Mouse (Mus musculus) left cerebral cortex, adult 8-10 months (tissue): Measurements from ENCODE around the gene Cox5b. TPM values are rescaled to one million over a fixed set of nuclear protein-coding genes. Genes with fewer than 3 reads are reported as not detected.

Experiments used
- microRNA-seq, 2 experiments: library from miRNA; unstranded; fragments of <30 nt; microRNA quantifications; one replicate each; pipeline ENCODE4 v1.2.0; 2022
- total RNA-seq, 4 experiments: library from RNA; stranded (reverse); gene quantifications; 2 replicates each; pipeline ENCODE4 v1.2.4; 2022

Cox5b gene
- total RNA-seq, 4 experiments from 2014 or later = 511 to 653 (median 570) TPM

Small RNA genes lying within 50 kb of the gene (microRNA-seq; reads per million reads assigned to microRNA genes)
- gene Gm24133 = 0 reads per million in 2 experiments

Other genes starting within 250 kb of the Cox5b start
- 10 to 100 TPM; 36.4 to 46.7 (median 39.1) TPM for gene Lman2l, start 246.2 kb upstream of the Cox5b start, total RNA-seq
- 10 to 100 TPM; 11.7 to 13.7 (median 12.2) TPM for gene Cnnm4, start 219.8 kb upstream of the Cox5b start, total RNA-seq
- 10 to 100 TPM; 31.8 to 38.3 (median 33.4) TPM for gene Cnnm3, start 179.6 kb upstream of the Cox5b start, total RNA-seq
- gene Ankrd23, start 154.6 kb upstream of the Cox5b start, total RNA-seq = 1 to 10 TPM; 3.9 to 6.0 (median 5.0) TPM
- gene Gm42417, start 152.0 kb upstream of the Cox5b start, total RNA-seq = not detected
- 10 to 100 TPM; 13.1 to 17.0 (median 14.9) TPM for gene Ankrd39, start 144.0 kb upstream of the Cox5b start, total RNA-seq
- 10 to 100 TPM; 16.1 to 23.4 (median 19.2) TPM for gene Sema4c, start 133.1 kb upstream of the Cox5b start, total RNA-seq
- under 1 TPM in 1 of 4 experiments, not detected in 3; 0.57 TPM for gene Fam178b, start 8.3 kb upstream of the Cox5b start, total RNA-seq
- 1 to 10 TPM in 3 of 4 experiments, not detected in 1; 1.0 to 1.1 (median 1.0) TPM for gene 4933424G06Rik, start 18.7 kb downstream of the Cox5b start, total RNA-seq
- 100 to 1,000 TPM; 288 to 349 (median 302) TPM for gene Actr1b, start 23.0 kb downstream of the Cox5b start, total RNA-seq
- gene Zap70, start 70.3 kb downstream of the Cox5b start, total RNA-seq = 1 to 10 TPM in 3 of 4 experiments, under 1 TPM in 1; 0.49 to 2.2 (median 1.5) TPM